Mouse (Mus musculus): ENCODE data around the gene Ccdc183. TPM values are rescaled to one million over a fixed set of nuclear protein-coding genes. Genes with fewer than 3 reads are reported as not detected.

Ccdc183 gene
- polyA plus RNA-seq, 1 experiment from 2014 or later, result 0.13 TPM

- Histone ChIP-seq H3K4me1 (no peaks in the 10 kb centered on the region), H3K27ac (no peak overlapping the region), H3K9me3 (replicated peaks) (no peaks in the 10 kb centered on the region), H3K27me3 (ENCODE audit: low read depth, poor library complexity, severe bottlenecking) (no peaks in the 10 kb centered on the region), H3K4me3 (no peak overlapping the region), H3K36me3 (peaks cover 98% of the 10 kb centered on the region)
- no peak for DNase-seq (ENCODE audit: low spot score)
- 84% methylated on average over 1 of the region's 1 CpGs for WGBS
These were observed 18.7 kb downstream of the Ccdc183 start for GRCm38 (mm10) chr2:25598749-25599148.

DNA sequence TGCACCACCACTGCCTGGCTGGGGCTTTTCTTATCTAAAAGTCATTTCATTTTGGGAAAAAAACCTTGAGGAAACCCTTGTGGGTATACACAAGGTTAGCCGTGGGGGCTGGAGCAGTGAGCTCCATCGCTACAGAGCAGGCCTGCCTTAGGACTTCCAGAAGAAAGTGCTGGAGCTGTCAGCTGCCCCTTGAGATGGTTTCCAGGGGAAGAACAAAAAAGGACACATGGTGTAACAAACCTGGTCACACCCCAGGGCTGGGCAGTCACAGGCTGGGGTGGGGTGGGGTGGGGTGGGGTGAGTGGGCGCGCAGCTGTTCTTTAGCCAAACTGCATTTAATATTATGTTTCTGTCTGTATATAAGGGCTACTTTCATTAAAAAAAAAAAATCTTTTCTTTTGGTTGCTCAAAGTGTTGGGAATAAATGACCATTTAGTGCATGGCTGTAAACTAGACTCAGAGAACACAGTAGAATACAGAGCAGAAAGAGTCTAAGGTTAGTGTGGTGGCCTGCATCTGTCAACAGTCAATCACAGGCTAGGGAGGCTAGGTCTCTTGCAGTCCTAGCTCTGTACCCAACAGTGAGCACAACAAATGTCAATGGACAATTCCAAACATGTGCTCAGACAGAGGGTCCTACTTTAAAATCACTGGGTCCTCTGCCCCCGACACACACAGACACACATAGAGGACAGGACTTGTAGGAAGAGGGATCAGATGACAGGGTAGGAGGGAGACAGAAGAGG lies 20.5 kb downstream of the Ccdc183 start:
- Histone ChIP-seq H3K27me3 (ENCODE audit: low read depth, poor library complexity, severe bottlenecking) (no peaks in the 10 kb centered on the region), H3K4me1 (no peaks in the 10 kb centered on the region), H3K4me3 (no peak overlapping the region), H3K36me3 (peaks cover 98% of the 10 kb centered on the region), H3K9me3 (replicated peaks) (no peaks in the 10 kb centered on the region), H3K27ac (no peak overlapping the region)
- 97% methylated on average over 5 of the region's 5 CpGs for WGBS
- no peak for DNase-seq (ENCODE audit: low spot score)

GRCm38 (mm10) chr2:25591863-25592262 lies 25.6 kb downstream of the Ccdc183 start:
- Histone ChIP-seq H3K27me3 (ENCODE audit: low read depth, poor library complexity, severe bottlenecking) (no peaks in the 10 kb centered on the region), H3K9me3 (replicated peaks) (no peaks in the 10 kb centered on the region), H3K36me3 (peaks cover 98% of the 10 kb centered on the region), H3K4me3 (no peak overlapping the region), H3K27ac (no peak overlapping the region), H3K4me1 (no peaks in the 10 kb centered on the region)
- no peak for DNase-seq (ENCODE audit: low spot score)
- 86% methylated on average over 2 of the region's 2 CpGs for WGBS

- peaks cover 99% of the 10 kb centered on the region for H3K36me3 ChIP-seq
- 95% methylated on average over 8 of the region's 8 CpGs for WGBS
- H3K9me3 ChIP-seq (replicated peaks), result no peaks in the 10 kb centered on the region
- no peaks in the 10 kb centered on the region for H3K27me3 ChIP-seq (ENCODE audit: low read depth, poor library complexity, severe bottlenecking)
- no peak overlapping the region for H3K27ac ChIP-seq
- H3K4me1 ChIP-seq, result peaks cover 3% of the 10 kb centered on the region; the same call in 1 of the 2 replicates
- H3K4me3 ChIP-seq, result no peak overlapping the region
- no peak for DNase-seq (ENCODE audit: low spot score)
These were observed 29.1 kb downstream of the Ccdc183 start for GRCm38 (mm10) chr2:25588227-25588907.

DNA sequence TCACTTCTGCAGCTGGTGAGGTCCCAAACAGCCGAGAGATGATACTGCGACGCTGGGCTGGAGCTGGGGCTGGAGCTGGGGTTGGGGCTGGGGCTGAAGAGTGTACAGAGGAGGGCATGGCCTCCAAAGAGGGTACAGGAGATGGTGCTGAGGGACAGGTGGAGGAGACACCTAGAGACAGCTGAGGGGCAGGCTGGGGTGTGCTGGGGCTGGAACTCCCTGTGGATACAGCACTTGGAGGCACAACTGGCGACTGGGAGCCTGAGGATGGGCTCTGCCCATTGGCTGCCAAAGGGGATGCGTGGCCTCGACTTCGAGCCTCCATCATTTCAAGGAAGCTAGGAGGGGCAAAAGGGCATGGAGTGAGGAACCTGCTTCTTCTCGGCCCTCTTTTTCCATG lies 30.2 kb downstream of the Ccdc183 start:
- 89% methylated on average over 8 of the region's 8 CpGs for WGBS
- Histone ChIP-seq H3K4me3 (no peak overlapping the region), H3K9me3 (replicated peaks) (no peaks in the 10 kb centered on the region), H3K27me3 (ENCODE audit: low read depth, poor library complexity, severe bottlenecking) (no peaks in the 10 kb centered on the region), H3K36me3 (peaks cover 99% of the 10 kb centered on the region), H3K4me1 (peaks cover 14% of the 10 kb centered on the region), H3K27ac (no peak overlapping the region)
- DNase-seq (ENCODE audit: low spot score), result no peak

DNA sequence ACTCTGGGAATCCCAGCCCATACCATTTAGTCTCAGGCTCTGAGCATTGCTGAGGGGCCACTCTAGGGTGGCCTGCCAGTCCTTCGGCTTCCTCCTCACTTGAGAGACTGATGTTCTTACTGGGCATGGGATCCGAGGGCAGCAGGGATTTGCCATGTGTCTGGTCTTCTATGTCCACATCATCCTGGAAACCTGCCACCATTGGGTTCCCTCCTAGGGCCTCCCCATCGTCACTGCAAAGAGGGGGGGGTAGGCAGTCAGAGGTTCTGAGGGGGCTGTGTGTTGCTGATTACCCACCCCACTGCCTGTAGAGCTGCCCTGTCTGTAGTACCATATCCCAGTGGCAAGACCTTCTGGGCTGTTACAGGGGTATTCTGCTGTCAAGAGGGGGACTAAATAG lies 31.9 kb downstream of the Ccdc183 start:
- no peak for DNase-seq (ENCODE audit: low spot score)
- peaks cover 30% of the 10 kb centered on the region for H3K4me1 ChIP-seq
- H3K9me3 ChIP-seq (replicated peaks), result no peaks in the 10 kb centered on the region
- H3K36me3 ChIP-seq, result peaks cover 82% of the 10 kb centered on the region
- H3K4me3 ChIP-seq, result no peak overlapping the region
- WGBS, result 88% methylated on average over 3 of the region's 3 CpGs
- no peak overlapping the region for H3K27ac ChIP-seq
- peaks cover 10% of the 10 kb centered on the region for H3K27me3 ChIP-seq (ENCODE audit: low read depth, poor library complexity, severe bottlenecking)

GRCm38 (mm10) chr2:25584856-25585255 lies 32.6 kb downstream of the Ccdc183 start:
- whole genome bisulfite sequencing, result 92% methylated on average over 4 of the region's 4 CpGs
- H3K9me3 ChIP-seq (replicated peaks), result no peaks in the 10 kb centered on the region
- H3K27me3 ChIP-seq (ENCODE audit: low read depth, poor library complexity, severe bottlenecking), result peaks cover 17% of the 10 kb centered on the region
- no peak overlapping the region for H3K27ac ChIP-seq
- H3K4me1 ChIP-seq, result peaks cover 34% of the 10 kb centered on the region
- no peak overlapping the region for H3K4me3 ChIP-seq
- DNase-seq (ENCODE audit: low spot score), result no peak
- peaks cover 74% of the 10 kb centered on the region for H3K36me3 ChIP-seq

DNA sequence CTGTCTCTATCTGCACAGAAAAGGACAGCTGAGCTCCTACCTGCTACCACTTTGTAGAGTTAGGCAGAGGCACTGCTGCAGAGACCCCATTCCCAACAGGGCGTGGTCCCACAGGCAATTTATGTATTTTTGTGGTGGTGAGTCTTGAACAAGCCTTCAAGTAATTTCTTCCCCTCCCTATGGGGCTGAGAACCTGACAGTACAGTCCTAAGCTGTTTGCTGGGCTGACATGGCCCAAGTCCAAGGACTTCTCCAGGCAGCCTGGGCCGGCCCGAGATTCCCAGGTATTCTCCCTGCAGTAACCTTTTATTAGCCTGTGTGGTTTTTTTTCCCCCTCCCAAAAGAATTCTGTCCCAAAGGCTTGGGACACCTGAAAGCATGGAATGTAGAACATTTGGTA lies 33.3 kb downstream of the Ccdc183 start:
- Histone ChIP-seq H3K27me3 (ENCODE audit: low read depth, poor library complexity, severe bottlenecking) (peaks cover 24% of the 10 kb centered on the region), H3K9me3 (replicated peaks) (no peaks in the 10 kb centered on the region), H3K4me3 (no peak overlapping the region), H3K27ac (no peak overlapping the region), H3K4me1 (peaks cover 41% of the 10 kb centered on the region), H3K36me3 (peaks cover 67% of the 10 kb centered on the region)
- no peak for DNase-seq (ENCODE audit: low spot score)
- 94% methylated on average over 3 of the region's 3 CpGs for WGBS

- DNase-seq (ENCODE audit: low spot score), result no peak
- Histone ChIP-seq H3K4me1 (peaks cover 47% of the 10 kb centered on the region), H3K4me3 (no peak overlapping the region), H3K27ac (no peak overlapping the region), H3K9me3 (replicated peaks) (no peaks in the 10 kb centered on the region), H3K27me3 (ENCODE audit: low read depth, poor library complexity, severe bottlenecking) (peaks cover 30% of the 10 kb centered on the region), H3K36me3 (peaks cover 62% of the 10 kb centered on the region)
- 72% methylated on average over 4 of the region's 4 CpGs for WGBS
These were observed 33.9 kb downstream of the Ccdc183 start for GRCm38 (mm10) chr2:25583571-25583970.

DNA sequence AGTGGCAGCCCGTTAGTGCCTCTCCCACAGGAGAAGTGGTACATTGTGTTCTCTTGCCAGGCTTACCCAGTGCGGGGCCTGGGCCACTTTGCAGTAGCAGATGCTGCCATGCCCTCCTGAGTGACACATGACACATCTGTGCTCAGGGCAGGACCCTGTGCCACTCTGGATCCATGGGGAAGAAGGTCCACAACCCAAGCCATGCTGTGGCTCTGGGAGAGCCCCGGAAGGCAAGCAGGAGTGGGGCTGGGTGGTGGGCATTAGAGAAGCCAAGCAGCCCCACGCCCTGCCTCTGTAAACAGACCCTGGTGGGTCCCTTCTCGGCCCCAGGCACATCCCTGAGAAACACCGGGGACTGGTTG lies 34.4 kb downstream of the Ccdc183 start:
- no peak overlapping the region for H3K4me3 ChIP-seq
- H3K4me1 ChIP-seq, result peaks cover 51% of the 10 kb centered on the region
- 93% methylated on average over 6 of the region's 6 CpGs for WGBS
- H3K9me3 ChIP-seq (replicated peaks), result no peaks in the 10 kb centered on the region
- H3K27me3 ChIP-seq (ENCODE audit: low read depth, poor library complexity, severe bottlenecking), result peaks cover 35% of the 10 kb centered on the region
- no peak overlapping the region for H3K27ac ChIP-seq
- no peak for DNase-seq (ENCODE audit: low spot score)
- H3K36me3 ChIP-seq, result peaks cover 57% of the 10 kb centered on the region

GRCm38 (mm10) chr2:25582466-25583119 lies 34.9 kb downstream of the Ccdc183 start:
- peaks cover 56% of the 10 kb centered on the region for H3K4me1 ChIP-seq
- DNase-seq (ENCODE audit: low spot score), result peak; percentile 37
- H3K4me3 ChIP-seq, result peak overlapping the region; percentile 6; the same call in 1 of the 2 replicates
- H3K9me3 ChIP-seq (replicated peaks), result no peaks in the 10 kb centered on the region
- H3K27me3 ChIP-seq (ENCODE audit: low read depth, poor library complexity, severe bottlenecking), result peaks cover 40% of the 10 kb centered on the region
- no peak overlapping the region for H3K27ac ChIP-seq
- WGBS, result 62% methylated on average over 12 of the region's 12 CpGs
- H3K36me3 ChIP-seq, result peaks cover 52% of the 10 kb centered on the region

- Histone ChIP-seq H3K36me3 (peaks cover 45% of the 10 kb centered on the region), H3K9me3 (replicated peaks) (no peaks in the 10 kb centered on the region), H3K4me1 (peaks cover 63% of the 10 kb centered on the region), H3K27me3 (ENCODE audit: low read depth, poor library complexity, severe bottlenecking) (peaks cover 47% of the 10 kb centered on the region), H3K27ac (no peak overlapping the region), H3K4me3 (peak overlapping the region; percentile 44; the same call in 1 of the 2 replicates)
- DNase-seq (ENCODE audit: low spot score), result peak; percentile 37
- WGBS, result 47% methylated on average over 6 of the region's 6 CpGs
These were observed 35.6 kb downstream of the Ccdc183 start for GRCm38 (mm10) chr2:25581901-25582301.

- peaks cover 52% of the 10 kb centered on the region for H3K27me3 ChIP-seq (ENCODE audit: low read depth, poor library complexity, severe bottlenecking)
- H3K4me1 ChIP-seq, result peaks cover 64% of the 10 kb centered on the region
- H3K27ac ChIP-seq, result no peak within 1 kb of the TSS
- peak; percentile 73 for DNase-seq (ENCODE audit: low spot score)
- peak within 1 kb of the TSS; percentile 44 for H3K4me3 ChIP-seq
- H3K9me3 ChIP-seq (replicated peaks), result no peaks in the 10 kb centered on the region
- H3K36me3 ChIP-seq, result peaks cover 40% of the 10 kb centered on the region
- 7% methylated on average over 19 of the region's 19 CpGs for WGBS
These were observed 36.1 kb downstream of the Ccdc183 start, which contains the start of gene Ajm1 for GRCm38 (mm10) chr2:25581294-25581864. Gene Ajm1, minus strand, starts transcription at chr2:25581757.
